Mouse (Mus musculus): ENCODE results near the gene Nr1h4.

DNA sequence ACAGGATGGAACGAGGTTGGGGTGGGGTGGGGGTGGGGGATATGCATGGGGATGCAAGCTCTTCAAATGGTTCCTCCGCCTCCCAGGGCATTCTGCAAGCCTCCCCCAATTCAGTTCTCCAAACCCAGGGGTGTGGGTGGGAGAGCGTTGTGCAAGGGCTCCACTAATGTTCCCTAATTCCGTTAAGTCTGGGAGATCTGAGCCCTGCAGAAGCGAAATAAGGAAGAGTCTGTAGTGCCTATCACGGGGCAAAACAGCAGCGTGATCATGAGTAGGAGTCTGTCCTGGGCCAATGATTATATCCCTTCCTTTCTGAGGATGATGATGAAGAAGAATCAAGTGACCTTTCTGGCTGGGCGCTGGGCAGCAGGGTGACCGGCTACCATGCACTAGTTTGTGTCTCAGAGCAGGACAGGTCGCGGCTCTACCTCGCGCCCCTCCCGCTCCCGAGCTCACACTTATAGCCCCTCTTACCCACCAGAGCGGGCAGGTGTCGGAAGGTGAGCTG lies 90.2 kb downstream of the Nr1h4 start:
- TF ChIP-seq MAX (IDR thresholded peaks at IDR 0.05): no peak
- TF ChIP-seq CTCF (IDR thresholded peaks at IDR 0.05; ENCODE audit: control insufficient read depth, insufficient read depth, insufficient read length): no peak

All from C2C12 (cell line).